8 mouse cellular contexts compared by ENCODE assay signal in the genomic region with DNA sequence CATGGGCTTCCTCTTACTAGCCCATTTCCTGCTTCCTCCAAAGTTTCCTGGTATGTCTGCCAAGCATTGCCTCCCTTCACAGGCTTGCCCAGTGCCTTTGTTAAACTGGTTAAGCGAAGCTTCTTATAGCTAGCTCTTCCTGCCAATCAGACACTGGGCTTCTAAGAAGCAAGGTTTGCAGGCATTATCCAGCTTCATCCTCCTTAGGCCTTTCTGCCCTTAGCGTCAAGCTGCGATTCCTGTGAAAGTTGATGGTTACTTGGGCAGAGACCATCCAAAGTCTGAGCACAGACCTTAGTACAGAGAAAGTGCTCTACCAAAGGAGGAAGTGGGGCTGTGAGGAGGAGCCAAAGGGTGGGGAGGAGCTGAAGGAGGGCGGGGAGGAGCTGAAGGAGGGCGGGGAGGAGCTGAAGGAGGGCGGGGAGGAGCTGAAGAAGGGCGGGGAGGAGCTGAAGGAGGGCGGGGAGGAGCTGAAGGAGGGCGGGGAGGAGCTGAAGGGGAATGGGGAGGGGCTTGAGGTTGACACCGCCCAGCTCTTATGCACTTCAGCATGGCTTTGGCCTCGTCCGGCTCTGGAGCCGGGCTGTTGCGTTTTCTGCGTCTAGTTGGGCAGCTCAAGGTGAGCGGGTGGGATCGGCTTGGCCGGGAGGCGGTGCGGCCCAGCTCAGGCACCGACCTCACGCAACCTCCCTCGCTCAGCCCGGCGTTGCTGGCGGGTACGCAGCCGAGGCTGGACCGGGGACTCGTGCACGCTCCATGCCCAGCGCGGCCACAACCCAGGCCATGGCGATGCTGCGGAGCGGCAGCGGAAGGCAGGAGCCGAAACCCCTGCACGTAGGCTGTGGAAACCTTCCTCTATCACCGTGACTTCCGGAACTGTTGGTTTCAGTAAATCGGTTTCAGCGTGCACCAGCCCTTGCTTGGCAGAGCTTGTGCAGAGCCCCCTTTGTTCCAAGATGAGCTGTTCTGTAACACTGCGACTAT. TPM values are rescaled to one million over a fixed set of nuclear protein-coding genes. Genes with fewer than 3 reads are reported as not detected.
DNase-seq lines count a peak whose midpoint lies in the region; ATAC-seq and TF ChIP-seq lines count a peak whose summit lies in the region.

Gene Hddc2, plus strand, starts transcription at position 519 of the 984 bp plus-strand sequence.

- H3K9me3 ChIP-seq in forebrain, embryonic 14.5 days (replicated peaks; ENCODE audit: control insufficient read depth, low read length), result no peaks in the 10 kb centered on the region
- no peaks in the 10 kb centered on the region for H3K9me3 ChIP-seq in lung, embryonic 14.5 days (ENCODE audit: low read depth, low read length)

- TF ChIP-seq CTCF in lung, embryonic 14.5 days (IDR thresholded peaks at IDR 0.05; ENCODE audit: low read depth), result no peak
- TF ChIP-seq CTCF in olfactory bulb, adult 2 months (IDR thresholded peaks at IDR 0.05; ENCODE audit: insufficient read depth, low read depth, low read length), result no peak
- TF ChIP-seq CTCF in thymus, adult 2 months (IDR thresholded peaks at IDR 0.05; ENCODE audit: borderline replicate concordance, control insufficient read depth, extremely low read depth, insufficient read depth, low read length, poor library complexity), result no peak

- intact Hi-C loops in heart, postnatal 14 days (cut with DNase I), result loop anchor here (5.0 to 10.0 kb wide), 2 partner anchors 134 to 292 kb away; partner anchors contain the start of genes Rnf217 and Tpd52l1

- H3K4me2 ChIP-seq in forebrain, embryonic 14.5 days (ENCODE audit: low read length), result peak within 1 kb of the TSS; percentile 62
- peak within 1 kb of the TSS; percentile 74 for H3K4me2 ChIP-seq in lung, embryonic 14.5 days

- peak within 1 kb of the TSS; percentile 78 for H3K9ac ChIP-seq in forebrain, embryonic 14.5 days (ENCODE audit: low read length)
- H3K9ac ChIP-seq in lung, embryonic 14.5 days, result peak within 1 kb of the TSS; percentile 80

- H3K27ac ChIP-seq in forebrain, embryonic 14.5 days (ENCODE audit: low read depth, low read length), result peak within 1 kb of the TSS; percentile 77
- H3K27ac ChIP-seq in lung, embryonic 14.5 days (ENCODE audit: low read depth), result peak within 1 kb of the TSS; percentile 93
- peak within 1 kb of the TSS; percentile 66 for H3K27ac ChIP-seq in olfactory bulb, adult 2 months (ENCODE audit: insufficient read depth, low read depth, low read length)
- peak within 1 kb of the TSS; percentile 85 for H3K27ac ChIP-seq in thymus, adult 2 months (ENCODE audit: control insufficient read depth, insufficient read depth, low read length)

- peak within 1 kb of the TSS; percentile 60 for H3K4me3 ChIP-seq in forebrain, embryonic 14.5 days (ENCODE audit: low read depth, low read length)
- H3K4me3 ChIP-seq in lung, embryonic 14.5 days (ENCODE audit: low read depth, low read length), result peak within 1 kb of the TSS; percentile 69
- peak within 1 kb of the TSS; percentile 68 for H3K4me3 ChIP-seq in olfactory bulb, adult 2 months (ENCODE audit: insufficient read depth, low read depth, low read length)
- H3K4me3 ChIP-seq in thymus, adult 2 months (ENCODE audit: control insufficient read depth, insufficient read depth, low read length), result peak within 1 kb of the TSS; percentile 82

- 0 out of 2 replicates have a peak, but pooled peaks cover 3% of the 10 kb centered on the region for H3K4me1 ChIP-seq in forebrain, embryonic 14.5 days (ENCODE audit: control insufficient read depth, insufficient read depth, low read length)
- H3K4me1 ChIP-seq in lung, embryonic 14.5 days (ENCODE audit: insufficient read depth), result peaks cover 4% of the 10 kb centered on the region; the same call in 1 of the 2 replicates
- H3K4me1 ChIP-seq in olfactory bulb, adult 2 months (ENCODE audit: control insufficient read depth, insufficient read depth, low read length), result no peaks in the 10 kb centered on the region
- peaks cover 4% of the 10 kb centered on the region for H3K4me1 ChIP-seq in thymus, adult 2 months (replicated peaks; ENCODE audit: control insufficient read depth, insufficient read depth, low read length)

- DNase-seq in ES-CJ7 (ENCODE audit: low read depth, low spot score), result peak; percentile 91
- DNase-seq in forebrain, embryonic 14.5 days (ENCODE audit: low spot score), result peak; percentile 84
- peak; percentile 71 to 76 for DNase-seq in heart, postnatal 14 days
- DNase-seq in layer of hippocampus, adult 18-20 months (ENCODE audit: low spot score in 2 of 2), result peak; percentile 24 to 74
- DNase-seq in lung, embryonic 14.5 days, result peak; percentile 92
- DNase-seq in thymus, adult 2 months, result peak; percentile 74

- no peaks in the 10 kb centered on the region for H3K36me3 ChIP-seq in forebrain, embryonic 14.5 days (ENCODE audit: control insufficient read depth, insufficient read depth, low read length)
- H3K36me3 ChIP-seq in lung, embryonic 14.5 days (ENCODE audit: insufficient read depth), result peaks cover 11% of the 10 kb centered on the region; the same call in 1 of the 2 replicates
- H3K36me3 ChIP-seq in thymus, adult 2 months (ENCODE audit: control insufficient read depth, insufficient read depth, low read length), result no peaks in the 10 kb centered on the region

- TF ChIP-seq POLR2A in olfactory bulb, adult 2 months (IDR thresholded peaks at IDR 0.05; ENCODE audit: insufficient read depth, low read depth, low read length), result peak; percentile 74
- TF ChIP-seq POLR2A in thymus, adult 2 months (IDR thresholded peaks at IDR 0.05; ENCODE audit: control insufficient read depth, extremely low read depth, insufficient read depth, low read length, poor library complexity), result peak; percentile 35; the same call in 1 of the 2 replicates

- WGBS in forebrain, embryonic 14.5 days, result 3% methylated on average over 41 of the region's 44 CpGs
- WGBS in lung, embryonic 14.5 days, result 3% methylated on average over 44 of the region's 44 CpGs
- WGBS in olfactory bulb, adult 2 months, result 2% methylated on average over 42 of the region's 44 CpGs
- 4% methylated on average over 41 of the region's 44 CpGs for WGBS in thymus, adult 2 months

- no peaks in the 10 kb centered on the region for H3K27me3 ChIP-seq in forebrain, embryonic 14.5 days (replicated peaks; ENCODE audit: control insufficient read depth, insufficient read depth, low read length)
- H3K27me3 ChIP-seq in lung, embryonic 14.5 days (ENCODE audit: insufficient read depth, low read length), result no peaks in the 10 kb centered on the region
- H3K27me3 ChIP-seq in thymus, adult 2 months (ENCODE audit: control insufficient read depth, insufficient read depth, low read length), result no peaks in the 10 kb centered on the region

- peak; percentile 92 for ATAC-seq in cerebellum, adult (ENCODE audit: insufficient number of reproducible peaks, low FRiP score, low TSS enrichment)
- peak; percentile 96 for ATAC-seq in forebrain, embryonic 14.5 days
- peak; percentile 97 for ATAC-seq in lung, embryonic 14.5 days (ENCODE audit: insufficient read depth)

RNA-seq across cellular contexts. Expression of gene Hddc2, which starts in this region (rescaled TPM):
- polyA plus RNA-seq in forebrain, embryonic 14.5 days (2014; fragmentation: Nextera tagmentation; extraction: Ambion mirVana), result 60.6 and 64.7 TPM in 2 replicates
- total RNA-seq in heart, postnatal 14 days (2021), result 10 to 100 TPM in 1 of 2 experiments, 1 to 10 TPM in 1; 9.3 to 10.7 TPM
- total RNA-seq in layer of hippocampus, adult 18-20 months (2021), result 10 to 100 TPM; 16.6 to 23.4 TPM
- 69.9 and 71.3 TPM in 2 replicates for polyA plus RNA-seq in lung, embryonic 14.5 days (2014; fragmentation: Nextera tagmentation; extraction: Ambion mirVana)
- not detected in 2 replicates for polyA plus RNA-seq in olfactory bulb, adult 2 months (2012; ENCODE audit: insufficient read depth, insufficient read length, low replicate concordance, missing spikeins)
- 12.5 and 13.0 TPM in 2 replicates for polyA plus RNA-seq in thymus, adult 2 months (2012; rRNA removed)

Comparison
In these comparisons a context has a peak if more than half of its experiments do, and no peak if none do; other contexts are left out.
1. Peak in every context shown above with its lines: DNase-seq, ATAC-seq, H3K4me3 ChIP-seq and H3K27ac ChIP-seq.
2. RNA of gene Hddc2 (polyA plus RNA-seq): 69.9 to 71.3 TPM in lung, embryonic 14.5 days, 60.6 to 64.7 TPM in forebrain, embryonic 14.5 days and 12.5 to 13.0 TPM in thymus, adult 2 months; not detected in olfactory bulb, adult 2 months; every median in the first group is over 10 times any median in the second.